Mouse (Mus musculus): Measurements from ENCODE around the gene Atg7. TPM values are rescaled to one million over a fixed set of nuclear protein-coding genes. Genes with fewer than 3 reads are reported as not detected.

Gene Atg7
- total and polyA plus RNA-seq, 3 experiments, result 11.1 to 15.7 (median 14.8) TPM

DNA sequence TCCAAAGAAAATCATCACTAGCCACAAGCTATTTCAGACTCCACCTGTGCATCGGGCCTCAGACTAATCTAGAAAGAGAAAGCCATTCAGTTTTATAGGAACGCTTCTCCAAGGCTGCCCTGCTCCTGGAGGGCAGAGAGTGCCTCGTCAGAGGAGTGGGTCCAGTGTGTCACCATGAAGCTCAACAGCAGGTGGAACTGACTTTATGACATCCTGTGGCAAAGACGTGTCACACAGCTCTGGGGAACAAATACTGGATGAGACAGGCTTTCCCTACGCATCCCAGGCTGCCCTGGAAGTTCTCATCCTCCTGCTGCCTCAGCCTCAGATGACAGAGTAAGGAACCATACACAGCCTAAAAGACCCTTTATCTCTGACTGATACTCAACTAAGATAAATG is 263.3 kb downstream of the Atg7 start:
- no peak for TF ChIP-seq HCFC1 (IDR thresholded peaks at IDR 0.05; ENCODE audit: low read depth, low read length)
- no peak for TF ChIP-seq MEF2A (IDR thresholded peaks at IDR 0.05; ENCODE audit: borderline replicate concordance, low read depth, low read length)
- TF ChIP-seq BHLHE40 (IDR thresholded peaks at IDR 0.05; ENCODE audit: low read depth, low read length), result no peak
- no peak for TF ChIP-seq MAZ (IDR thresholded peaks at IDR 0.05; ENCODE audit: low read depth, low read length)
- no peak for TF ChIP-seq KAT2A (IDR thresholded peaks at IDR 0.05; ENCODE audit: insufficient replicate concordance, low read length)
- no peak for TF ChIP-seq E2F4 (IDR thresholded peaks at IDR 0.05; ENCODE audit: insufficient replicate concordance, low read depth, low read length)
- TF ChIP-seq POLR2AphosphoS2 (IDR thresholded peaks at IDR 0.05; ENCODE audit: low read depth, low read length), result no peak
- TF ChIP-seq SMC3 (IDR thresholded peaks at IDR 0.05; ENCODE audit: low read depth, low read length), result no peak
- TF ChIP-seq UBTF (IDR thresholded peaks at IDR 0.05; ENCODE audit: low read depth, low read length), result no peak
- no peak for DNase-seq (ENCODE audit: extremely low read depth)
- H3K36me3 ChIP-seq (replicated peaks in 1 of 2; ENCODE audit: control insufficient read depth in 1 of 2, insufficient read depth in 1 of 2, low read length in 1 of 2), result peaks cover 9 to 58% of the 10 kb centered on the region in 2 experiments
- no peaks in the 10 kb centered on the region for H3K27me3 ChIP-seq (replicated peaks)
- H3K4me3 ChIP-seq (replicated peaks in 1 of 3; ENCODE audit: low read depth in 2 of 3, low read length in 2 of 3, poor library complexity in 1 of 3), result no peak overlapping the region
- in situ Hi-C loops (cut with MboI; ENCODE audit: low pct_ligation_motif_present, low pct_unique_long_range_greater_than_20kb, low sequenced_read_pairs), result loop anchor here (5.0 kb wide), 1 partner anchor 184 kb away; no protein-coding TSS in a partner anchor
- peaks cover 93% of the 10 kb centered on the region for H3K79me2 ChIP-seq (replicated peaks; ENCODE audit: control insufficient read depth, extremely low read depth, insufficient read depth, poor library complexity, severe bottlenecking)
- no peak overlapping the region for H3K9ac ChIP-seq (ENCODE audit: insufficient read depth, low read depth)
- H3K4me2 ChIP-seq (ENCODE audit: insufficient read depth, low read depth, poor library complexity, severe bottlenecking), result no peak overlapping the region
- peaks cover 17 to 85% of the 10 kb centered on the region in 2 experiments for H3K4me1 ChIP-seq (ENCODE audit: control insufficient read depth in 1 of 2, insufficient read depth in 2 of 2)
- no peak overlapping the region for H3K27ac ChIP-seq (ENCODE audit: insufficient read depth, low read depth)
- dilution Hi-C loops (cut with MboI; ENCODE audit: extremely low pct_ligation_motif_present, extremely low pct_unique_long_range_greater_than_20kb, low sequenced_read_pairs), result no loop called here
- H3K9me3 ChIP-seq (replicated peaks; ENCODE audit: low read length), result no peaks in the 10 kb centered on the region

GRCm38 (mm10) chr6:114907459-114907858 is 264.6 kb downstream of the Atg7 start:
- Histone ChIP-seq H3K4me2 (ENCODE audit: insufficient read depth, low read depth, poor library complexity, severe bottlenecking) (no peak overlapping the region), H3K36me3 (replicated peaks in 1 of 2; ENCODE audit: control insufficient read depth in 1 of 2, insufficient read depth in 1 of 2, low read length in 1 of 2) (peaks cover 9 to 56% of the 10 kb centered on the region in 2 experiments), H3K4me1 (ENCODE audit: control insufficient read depth in 1 of 2, insufficient read depth in 2 of 2) (peaks cover 17 to 88% of the 10 kb centered on the region in 2 experiments), H3K27ac (ENCODE audit: insufficient read depth, low read depth) (no peak overlapping the region), H3K9me3 (replicated peaks; ENCODE audit: low read length) (no peaks in the 10 kb centered on the region), H3K9ac (ENCODE audit: insufficient read depth, low read depth) (no peak overlapping the region), H3K27me3 (replicated peaks) (no peaks in the 10 kb centered on the region), H3K4me3 (replicated peaks in 1 of 3; ENCODE audit: low read depth in 2 of 3, low read length in 2 of 3, poor library complexity in 1 of 3) (no peak overlapping the region), H3K79me2 (replicated peaks; ENCODE audit: control insufficient read depth, extremely low read depth, insufficient read depth, poor library complexity, severe bottlenecking) (peaks cover 95% of the 10 kb centered on the region)
- dilution Hi-C loops (cut with MboI; ENCODE audit: extremely low pct_ligation_motif_present, extremely low pct_unique_long_range_greater_than_20kb, low sequenced_read_pairs), result no loop called here
- no peak for DNase-seq (ENCODE audit: extremely low read depth)
- in situ Hi-C loops (cut with MboI; ENCODE audit: low pct_ligation_motif_present, low pct_unique_long_range_greater_than_20kb, low sequenced_read_pairs), result loop anchor here (5.0 kb wide), 1 partner anchor 185 kb away; no protein-coding TSS in a partner anchor
- TF ChIP-seq E2F4 (IDR thresholded peaks at IDR 0.05; ENCODE audit: insufficient replicate concordance, low read depth, low read length) (no peak), GABPA (IDR thresholded peaks at IDR 0.05; ENCODE audit: insufficient replicate concordance, low read depth, low read length) (no peak), MEF2A (IDR thresholded peaks at IDR 0.05; ENCODE audit: borderline replicate concordance, low read depth, low read length) (no peak), POLR2AphosphoS2 (IDR thresholded peaks at IDR 0.05; ENCODE audit: low read depth, low read length) (no peak), JUND (conservative IDR thresholded peaks at IDR 0.05; ENCODE audit: low read depth, low read length) (no peak), USF2 (conservative IDR thresholded peaks at IDR 0.05; ENCODE audit: low read depth, low read length) (no peak), KAT2A (IDR thresholded peaks at IDR 0.05; ENCODE audit: insufficient replicate concordance, low read length) (no peak), MXI1 (IDR thresholded peaks at IDR 0.05; ENCODE audit: low read depth, low read length) (no peak), PAX5 (IDR thresholded peaks at IDR 0.05; ENCODE audit: low read length) (no peak), CHD1 (IDR thresholded peaks at IDR 0.05; ENCODE audit: low read depth, low read length) (no peak)
